Mouse (Mus musculus) megakaryocyte-erythroid progenitor cell, adult 5 weeks (primary cell): ENCODE measurements around the gene Bcl2l14. TPM values are rescaled to one million over a fixed set of nuclear protein-coding genes. Genes with fewer than 3 reads are reported as not detected.

ENCODE experiments used
- polyA plus RNA-seq: library from polyadenylated mRNA; stranded (reverse); fragments of >175 nt; gene quantifications from 2 replicates; pipeline ENCODE4 v1.2.3, GENCODE M21; 2012

Gene Bcl2l14
- 0.18 TPM in 2 replicates for polyA plus RNA-seq

DNA sequence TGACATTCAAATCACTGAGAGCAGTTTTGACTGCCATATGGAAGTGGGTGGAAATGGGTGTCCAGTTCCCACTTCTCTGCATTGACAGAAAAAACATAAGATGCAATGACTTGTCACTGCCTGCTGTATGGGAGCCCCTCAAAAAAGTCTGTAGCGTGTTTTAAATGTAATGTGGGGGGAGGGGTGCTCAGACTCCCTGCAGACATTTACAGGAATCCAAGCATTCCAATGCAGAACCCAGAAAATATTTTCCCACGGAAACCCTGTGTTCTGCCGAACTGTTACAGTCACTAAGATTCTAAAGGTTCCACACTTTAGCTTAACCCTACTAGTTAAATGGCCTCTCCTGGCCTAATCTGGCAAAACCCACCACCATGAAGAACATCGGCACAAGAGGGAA is at the start of gene Bcl2l14:
Gene Bcl2l14, plus strand, starts transcription at position 301 of the 400 bp plus-strand sequence.

Other genes with a start within 250 kb of the Bcl2l14 start
- gene Lrp6, start 170.6 kb downstream of the Bcl2l14 start, polyA plus RNA-seq, result 8.3 and 15.9 TPM in 2 replicates
- 0.78 and 0.87 TPM in 2 replicates for gene Mansc1, start 236.2 kb downstream of the Bcl2l14 start, polyA plus RNA-seq
- 10.0 and 10.2 TPM in 2 replicates for gene Borcs5, start 243.2 kb downstream of the Bcl2l14 start, polyA plus RNA-seq